Mouse (Mus musculus) MEL (cell line): ENCODE results near the gene Papola. TPM values are rescaled to one million over a fixed set of nuclear protein-coding genes. Genes with fewer than 3 reads are reported as not detected.

Source experiments
- DNase-seq: peaks from one replicate; pipeline ENCODE4 v3.0.0; 2011; ENCODE audit warnings: low read depth, low spot score
- H3K27ac ChIP-seq: 2 replicates; pipeline ENCODE4 v1.5.1; 2012; ENCODE audit warnings: low read depth, mild to moderate bottlenecking, control low read depth, low read length, moderate library complexity; ENCODE audit not compliant: control insufficient read depth
- H3K27me3 ChIP-seq, 2 experiments: fragments of 150-350 bp in 1 of 2; sonication (generic) in 1 of 2; 2 replicates each; pipeline ENCODE4 v1.6.1; 2012; ENCODE audit warnings: low read length in 2 of 2, mild to moderate bottlenecking in 2 of 2, improper control_type of control experiment in 1 of 2, moderate library complexity in 1 of 2; ENCODE audit not compliant: insufficient read depth in 2 of 2, control insufficient read depth in 1 of 2
- H3K36me3 ChIP-seq, 2 experiments: 2 replicates each; pipeline ENCODE4 v1.6.1; 2012 to 2014; ENCODE audit warnings: low read length in 2 of 2, improper control_type of control experiment in 1 of 2, inconsistent platforms in 1 of 2, mild to moderate bottlenecking in 1 of 2; ENCODE audit not compliant: insufficient read depth in 2 of 2, control insufficient read depth in 1 of 2
- H3K4me1 ChIP-seq, 2 experiments: fragments of 150-350 bp in 1 of 2; sonication (generic) in 1 of 2; 2 replicates each; pipeline ENCODE4 v1.6.1; 2012; ENCODE audit warnings: low read length in 2 of 2, improper control_type of control experiment in 1 of 2, mild to moderate bottlenecking in 1 of 2; ENCODE audit not compliant: insufficient read depth in 2 of 2, control insufficient read depth in 1 of 2
- H3K4me3 ChIP-seq, 2 experiments: fragments of 150-350 bp in 1 of 2; sonication (generic) in 1 of 2; 2 replicates each; pipeline ENCODE4 v1.5.1; 2012; ENCODE audit warnings: low read depth in 2 of 2, low read length in 2 of 2, mild to moderate bottlenecking in 2 of 2, moderate library complexity in 2 of 2, control low read depth in 1 of 2, improper control_type of control experiment in 1 of 2; ENCODE audit not compliant: control insufficient read depth in 1 of 2, insufficient read depth in 1 of 2
- H3K79me2 ChIP-seq: 2 replicates; pipeline ENCODE4 v1.6.1; 2012; ENCODE audit warnings: mild to moderate bottlenecking, low read length, moderate library complexity; ENCODE audit not compliant: control insufficient read depth, poor library complexity, insufficient read depth
- H3K9ac ChIP-seq: 2 replicates; pipeline ENCODE4 v1.6.1; 2012; ENCODE audit warnings: low read depth, mild to moderate bottlenecking, control low read depth, low read length, moderate library complexity; ENCODE audit not compliant: control insufficient read depth, poor library complexity, severe bottlenecking
- H3K9me3 ChIP-seq: fragments of 150-350 bp; sonication (generic); replicated peaks from 2 replicates; pipeline ENCODE4 v1.6.1; 2012; ENCODE audit warnings: mild to moderate bottlenecking, low read length, improper control_type of control experiment, moderate library complexity; ENCODE audit not compliant: insufficient read depth
- BHLHE40 ChIP-seq: IDR thresholded peaks from 2 replicates; pipeline ENCODE4 v1.6.1; 2012; ENCODE audit warnings: low read depth, mild to moderate bottlenecking, inconsistent platforms, low read length, improper control_type of control experiment, borderline replicate concordance
- CHD1 ChIP-seq: IDR thresholded peaks from 2 replicates; pipeline ENCODE4 v1.6.1; 2012; ENCODE audit warnings: low read depth, mild to moderate bottlenecking, inconsistent platforms, low read length, improper control_type of control experiment
- CHD2 ChIP-seq: IDR thresholded peaks from 2 replicates; pipeline ENCODE4 v1.6.1; 2011; ENCODE audit warnings: low read length, improper control_type of control experiment
- CTCF ChIP-seq, 3 experiments: IDR thresholded peaks in 2 of 3; conservative IDR thresholded peaks in 1 of 3; 2 replicates each; pipeline ENCODE4 v1.5.1; 2011 to 2012; ENCODE audit warnings: low read length in 3 of 3, low read depth in 2 of 3, mild to moderate bottlenecking in 2 of 3, improper control_type of control experiment in 1 of 3, inconsistent platforms in 1 of 3, mixed read lengths in 1 of 3, moderate library complexity in 1 of 3; ENCODE audit not compliant: control insufficient read depth in 1 of 3, insufficient read depth in 1 of 3, poor library complexity in 1 of 3, severe bottlenecking in 1 of 3
- E2F4 ChIP-seq: IDR thresholded peaks from 2 replicates; pipeline ENCODE4 v1.6.1; 2011; ENCODE audit warnings: low read depth, low read length, improper control_type of control experiment, borderline replicate concordance
- ELF1 ChIP-seq: IDR thresholded peaks from 2 replicates; pipeline ENCODE4 v1.6.1; 2014; ENCODE audit warnings: low read depth, mild to moderate bottlenecking, inconsistent platforms, low read length, improper control_type of control experiment, moderate library complexity
- EP300 ChIP-seq, 2 experiments: IDR thresholded peaks; 2 replicates each; pipeline ENCODE4 v1.6.1; 2011; ENCODE audit warnings: improper control_type of control experiment in 2 of 2, low read length in 2 of 2, low read depth in 1 of 2, mild to moderate bottlenecking in 1 of 2
- GATA1 ChIP-seq: IDR thresholded peaks from 2 replicates; pipeline ENCODE4 v1.6.1; 2011; ENCODE audit warnings: low read depth, low read length, improper control_type of control experiment
- HCFC1 ChIP-seq: IDR thresholded peaks from 2 replicates; pipeline ENCODE4 v1.6.1; 2012; ENCODE audit warnings: low read depth, mild to moderate bottlenecking, inconsistent platforms, low read length, improper control_type of control experiment, moderate library complexity
- JUND ChIP-seq: IDR thresholded peaks from 2 replicates; pipeline ENCODE4 v1.6.1; 2011; ENCODE audit warnings: low read depth, mild to moderate bottlenecking, improper control_type of control experiment, low read length
- KAT2A ChIP-seq: conservative IDR thresholded peaks from 2 replicates; pipeline ENCODE4 v1.6.1; 2012; ENCODE audit warnings: low read depth, low read length, improper control_type of control experiment, inconsistent platforms
- MAFK ChIP-seq: IDR thresholded peaks from 2 replicates; pipeline ENCODE4 v1.6.1; 2011; ENCODE audit warnings: low read depth, mild to moderate bottlenecking, low read length, improper control_type of control experiment, borderline replicate concordance
- MAX ChIP-seq: IDR thresholded peaks from 2 replicates; pipeline ENCODE4 v1.6.1; 2011; ENCODE audit warnings: low read length, improper control_type of control experiment
- MAZ ChIP-seq: IDR thresholded peaks from 2 replicates; pipeline ENCODE4 v1.6.1; 2012; ENCODE audit warnings: low read depth, mild to moderate bottlenecking, inconsistent platforms, low read length, improper control_type of control experiment
- MEF2A ChIP-seq: IDR thresholded peaks from 2 replicates; pipeline ENCODE4 v1.6.1; 2014; ENCODE audit warnings: low read depth, mild to moderate bottlenecking, inconsistent platforms, low read length, improper control_type of control experiment; ENCODE audit not compliant: poor library complexity, insufficient replicate concordance, severe bottlenecking; ENCODE audit errors: extremely low read depth
- MXI1 ChIP-seq: IDR thresholded peaks from 2 replicates; pipeline ENCODE4 v1.6.1; 2011; ENCODE audit warnings: mild to moderate bottlenecking, low read depth, low read length, improper control_type of control experiment
- MYB ChIP-seq: IDR thresholded peaks from 2 replicates; pipeline ENCODE4 v1.6.1; 2011; ENCODE audit warnings: mild to moderate bottlenecking, low read depth, low read length, improper control_type of control experiment
- MYC ChIP-seq: IDR thresholded peaks from 2 replicates; pipeline ENCODE4 v1.6.1; 2011; ENCODE audit warnings: low read depth, mild to moderate bottlenecking, low read length, improper control_type of control experiment, moderate library complexity
- NELFE ChIP-seq: IDR thresholded peaks from 2 replicates; pipeline ENCODE4 v1.6.1; 2011; ENCODE audit warnings: low read depth, low read length, improper control_type of control experiment
- NRF1 ChIP-seq: IDR thresholded peaks from 2 replicates; pipeline ENCODE4 v1.6.1; 2014; ENCODE audit warnings: low read depth, mild to moderate bottlenecking, inconsistent platforms, low read length, improper control_type of control experiment, moderate library complexity; ENCODE audit not compliant: poor library complexity, insufficient read depth, severe bottlenecking
- POLR2AphosphoS5 ChIP-seq: IDR thresholded peaks from 2 replicates; pipeline ENCODE4 v1.6.1; 2012; ENCODE audit warnings: low read depth, borderline replicate concordance, mild to moderate bottlenecking, inconsistent platforms, low read length, moderate library complexity, mixed read lengths
- RAD21 ChIP-seq: IDR thresholded peaks from 2 replicates; pipeline ENCODE4 v1.6.1; 2011; ENCODE audit warnings: mild to moderate bottlenecking, low read depth, low read length, improper control_type of control experiment
- RCOR1 ChIP-seq: IDR thresholded peaks from 2 replicates; pipeline ENCODE4 v1.6.1; 2012; ENCODE audit warnings: low read depth, mild to moderate bottlenecking, inconsistent platforms, low read length, improper control_type of control experiment
- SIN3A ChIP-seq: IDR thresholded peaks from 2 replicates; pipeline ENCODE4 v1.6.1; 2012; ENCODE audit warnings: low read length, improper control_type of control experiment, inconsistent platforms
- SMC3 ChIP-seq: IDR thresholded peaks from 2 replicates; pipeline ENCODE4 v1.6.1; 2011; ENCODE audit warnings: low read depth, low read length, improper control_type of control experiment
- TAL1 ChIP-seq: IDR thresholded peaks from 2 replicates; pipeline ENCODE4 v1.6.1; 2012; ENCODE audit warnings: mild to moderate bottlenecking, inconsistent platforms, low read length, moderate library complexity, mixed read lengths
- TBP ChIP-seq: IDR thresholded peaks from 2 replicates; pipeline ENCODE4 v1.8.0; 2011; ENCODE audit warnings: low read depth, low read length, improper control_type of control experiment
- TCF12 ChIP-seq: IDR thresholded peaks from 2 replicates; pipeline ENCODE4 v1.6.1; 2014; ENCODE audit warnings: low read depth, mild to moderate bottlenecking, inconsistent platforms, low read length, improper control_type of control experiment, moderate library complexity
- UBTF ChIP-seq: IDR thresholded peaks from 2 replicates; pipeline ENCODE4 v1.6.1; 2012; ENCODE audit warnings: low read depth, mild to moderate bottlenecking, inconsistent platforms, low read length, improper control_type of control experiment, moderate library complexity, borderline replicate concordance; ENCODE audit not compliant: insufficient read depth
- USF1 ChIP-seq: IDR thresholded peaks from 2 replicates; pipeline ENCODE4 v1.6.1; 2014; ENCODE audit warnings: low read depth, mild to moderate bottlenecking, inconsistent platforms, low read length, improper control_type of control experiment, moderate library complexity
- USF2 ChIP-seq, 2 experiments: IDR thresholded peaks; 2 replicates each; pipeline ENCODE4 v1.6.1; 2011 to 2012; ENCODE audit warnings: improper control_type of control experiment in 2 of 2, low read length in 2 of 2, borderline replicate concordance in 1 of 2, inconsistent platforms in 1 of 2, low read depth in 1 of 2, mild to moderate bottlenecking in 1 of 2; ENCODE audit not compliant: insufficient read depth in 1 of 2
- ZC3H11A ChIP-seq: IDR thresholded peaks from 2 replicates; pipeline ENCODE4 v1.6.1; 2012; ENCODE audit warnings: low read depth, mild to moderate bottlenecking, inconsistent platforms, low read length, improper control_type of control experiment
- ZMIZ1 ChIP-seq: IDR thresholded peaks from 2 replicates; pipeline ENCODE4 v1.6.1; 2012; ENCODE audit warnings: low read depth, mild to moderate bottlenecking, inconsistent platforms, low read length, improper control_type of control experiment, moderate library complexity
- ZNF384 ChIP-seq: IDR thresholded peaks from 2 replicates; pipeline ENCODE4 v1.6.1; 2012; ENCODE audit warnings: low read depth, mild to moderate bottlenecking, inconsistent platforms, low read length, improper control_type of control experiment
- polyA plus RNA-seq, 2 experiments: library from polyadenylated mRNA; stranded (reverse) in 1 of 2; unstranded in 1 of 2; fragments of >175 nt in 1 of 2; fragments of >200 nt in 1 of 2; gene quantifications; 2 replicates each; pipeline versions ENCODE4 v1.2.1 to v1.2.4; 2012; ENCODE audit warnings: low replicate concordance in 2 of 2, low read depth in 1 of 2; ENCODE audit not compliant: insufficient read length in 2 of 2, insufficient read depth in 1 of 2, missing spikeins in 1 of 2
- total RNA-seq: library from RNA; depleted of rRNA; stranded (reverse); fragments of 300-350 nt; gene quantifications from 2 replicates; pipeline ENCODE4 v1.2.3, GENCODE M21; 2012; rRNA removed

The Papola gene
- total RNA-seq (144 and 162 TPM in 2 replicates), polyA plus RNA-seq (100 to 1,000 TPM; 193 to 329 TPM)

- H3K9me3 ChIP-seq, result no peaks in the 10 kb centered on the region
- H3K27me3 ChIP-seq, result no peaks in the 10 kb centered on the region
- H3K4me3 ChIP-seq, result peak within 1 kb of the TSS; percentile 86 to 96
- H3K36me3 ChIP-seq, result peaks cover 17 to 21% of the 10 kb centered on the region in 2 experiments
- H3K9ac ChIP-seq, result peak within 1 kb of the TSS; percentile 96
- peak within 1 kb of the TSS; percentile 95 for H3K27ac ChIP-seq
- H3K4me1 ChIP-seq, result peaks cover 6% of the 10 kb centered on the region in 2 experiments; a peak in 3 of 4 replicates
- peaks cover 45% of the 10 kb centered on the region for H3K79me2 ChIP-seq
- peak; percentile 96 for DNase-seq
- peak; percentile 61; the same call in 1 of the 2 replicates for TF ChIP-seq MYB
- peak; percentile 97 for TF ChIP-seq MAX
- TF ChIP-seq TAL1, result no peak
- no peak for TF ChIP-seq EP300 (IDR thresholded peaks at IDR 0.05; ENCODE audit: low read depth in 1 of 2, low read length in 2 of 2)
- 0 out of 2 replicates have a peak, but pooled peaks have one; percentile 16 for TF ChIP-seq ELF1
- no peak for TF ChIP-seq UBTF
- peak; percentile 22; the same call in 1 of the 2 replicates for TF ChIP-seq TBP
- no peak for TF ChIP-seq MEF2A
- TF ChIP-seq JUND, result no peak
- TF ChIP-seq ZMIZ1, result 0 out of 2 replicates have a peak, but pooled peaks have one; percentile 38
- TF ChIP-seq SMC3, result no peak
- no peak for TF ChIP-seq USF2 (IDR thresholded peaks at IDR 0.05; ENCODE audit: borderline replicate concordance in 1 of 2, insufficient read depth in 1 of 2, low read depth in 1 of 2, low read length in 2 of 2)
- peak; percentile 62 for TF ChIP-seq USF1
- no peak for TF ChIP-seq POLR2AphosphoS5
- TF ChIP-seq MXI1, result peak; percentile 99
- TF ChIP-seq GATA1, result no peak
- TF ChIP-seq MAZ, result 0 out of 2 replicates have a peak, but pooled peaks have one; percentile 10
- no peak for TF ChIP-seq ZC3H11A
- TF ChIP-seq E2F4, result peak; percentile 13; the same call in 1 of the 2 replicates
- TF ChIP-seq RAD21, result no peak
- TF ChIP-seq BHLHE40, result peak; percentile 74; the same call in 1 of the 2 replicates
- no peak for TF ChIP-seq RCOR1
- TF ChIP-seq CTCF (IDR thresholded peaks at IDR 0.05 in 2 of 3, conservative IDR thresholded peaks at IDR 0.05 in 1 of 3; ENCODE audit: control insufficient read depth in 1 of 3, insufficient read depth in 1 of 3, low read depth in 2 of 3, low read length in 3 of 3, poor library complexity in 1 of 3, severe bottlenecking in 1 of 3), result 0 out of 6 replicates have a peak, but pooled peaks of 1 of the 3 experiments have one; percentile 0
- peak; percentile 94 for TF ChIP-seq HCFC1
- no peak for TF ChIP-seq MAFK
- TF ChIP-seq KAT2A, result peak; percentile 91
- TF ChIP-seq NELFE, result peak; percentile 65
- no peak for TF ChIP-seq CHD2
- peak; percentile 94 for TF ChIP-seq MYC
- no peak for TF ChIP-seq CHD1
- TF ChIP-seq TCF12, result peak; percentile 66; the same call in 1 of the 2 replicates
- no peak for TF ChIP-seq ZNF384
- TF ChIP-seq NRF1, result peak; percentile 84
- peak; percentile 96 for TF ChIP-seq SIN3A
These were observed at the start of gene Papola for GRCm38 (mm10) chr12:105784196-105784999. Papola (plus strand) TSS chr12:105784694.
